Mouse (Mus musculus): ENCODE data around the gene Mlf2. TPM values are rescaled to one million over a fixed set of nuclear protein-coding genes. Genes with fewer than 3 reads are reported as not detected.
A peak's percentile ranks its signal among the peaks of the same experiment; 100 is the strongest.
"Not testable (repeated sequence)": the region's sequence is repeated elsewhere in the genome, so short reads cannot be mapped to it uniquely, and the experiment has no call there.

The Mlf2 gene
- 560 and 584 TPM in 2 replicates for polyA plus RNA-seq (2014; fragmentation: Nextera tagmentation; extraction: Ambion mirVana)

GRCm38 (mm10) chr6:124930754-124931524 lies at the start of gene Mlf2:
Gene Mlf2 (plus strand): TSS chr6:124931386.
- H3K4me2 ChIP-seq (ENCODE audit: low read depth, low read length) = peak within 1 kb of the TSS; percentile 91
- H3K27me3 ChIP-seq (ENCODE audit: control insufficient read depth, insufficient read depth, low read length) = no peaks in the 10 kb centered on the region
- peaks cover 18% of the 10 kb centered on the region; the same call in 1 of the 2 replicates for H3K36me3 ChIP-seq (ENCODE audit: control insufficient read depth, insufficient read depth, low read length)
- peak; percentile 95 for ATAC-seq (ENCODE audit: low read depth)
- WGBS = under 1% methylated on average over 45 of the region's 64 CpGs
- H3K27ac ChIP-seq (ENCODE audit: low read depth, low read length) = peak within 1 kb of the TSS; percentile 97
- peak within 1 kb of the TSS; percentile 94 for H3K4me3 ChIP-seq (ENCODE audit: low read depth, low read length)
- H3K4me1 ChIP-seq (ENCODE audit: control insufficient read depth, insufficient read depth, low read length) = peaks cover 16% of the 10 kb centered on the region
- H3K9ac ChIP-seq (replicated peaks; ENCODE audit: low read depth, low read length) = peak within 1 kb of the TSS; percentile 93
- H3K9me3 ChIP-seq (ENCODE audit: control insufficient read depth, low read length) = no peaks in the 10 kb centered on the region

GRCm38 (mm10) chr6:124881821-124882220 lies 49.4 kb upstream of the Mlf2 start:
- Histone ChIP-seq H3K27me3 (ENCODE audit: control insufficient read depth, insufficient read depth, low read length) (no peaks in the 10 kb centered on the region), H3K4me3 (ENCODE audit: low read depth, low read length) (no peak overlapping the region), H3K9ac (replicated peaks; ENCODE audit: low read depth, low read length) (no peak overlapping the region), H3K9me3 (ENCODE audit: control insufficient read depth, low read length) (no peaks in the 10 kb centered on the region), H3K4me1 (ENCODE audit: control insufficient read depth, insufficient read depth, low read length) (no peaks in the 10 kb centered on the region), H3K27ac (ENCODE audit: low read depth, low read length) (no peak overlapping the region), H3K36me3 (ENCODE audit: control insufficient read depth, insufficient read depth, low read length) (no peaks in the 10 kb centered on the region), H3K4me2 (ENCODE audit: low read depth, low read length) (no peak overlapping the region)
- no peak for ATAC-seq (ENCODE audit: low read depth)
- 93% methylated on average over 9 of the region's 9 CpGs for WGBS

GRCm38 (mm10) chr6:124883351-124883750 lies 47.8 kb upstream of the Mlf2 start:
- Histone ChIP-seq H3K4me1 (ENCODE audit: control insufficient read depth, insufficient read depth, low read length) (no peaks in the 10 kb centered on the region), H3K36me3 (ENCODE audit: control insufficient read depth, insufficient read depth, low read length) (no peaks in the 10 kb centered on the region), H3K27ac (ENCODE audit: low read depth, low read length) (no peak overlapping the region), H3K4me3 (ENCODE audit: low read depth, low read length) (no peak overlapping the region), H3K27me3 (ENCODE audit: control insufficient read depth, insufficient read depth, low read length) (no peaks in the 10 kb centered on the region), H3K9ac (replicated peaks; ENCODE audit: low read depth, low read length) (no peak overlapping the region), H3K9me3 (ENCODE audit: control insufficient read depth, low read length) (no peaks in the 10 kb centered on the region), H3K4me2 (ENCODE audit: low read depth, low read length) (no peak overlapping the region)
- no peak for ATAC-seq (ENCODE audit: low read depth)
- WGBS = 80% methylated on average over 10 of the region's 10 CpGs

- no peak overlapping the region for H3K27ac ChIP-seq (ENCODE audit: low read depth, low read length)
- ATAC-seq (ENCODE audit: low read depth) = no peak
- H3K4me3 ChIP-seq (ENCODE audit: low read depth, low read length) = no peak overlapping the region
- no peaks in the 10 kb centered on the region for H3K27me3 ChIP-seq (ENCODE audit: control insufficient read depth, insufficient read depth, low read length)
- no peaks in the 10 kb centered on the region for H3K9me3 ChIP-seq (ENCODE audit: control insufficient read depth, low read length)
- no peak overlapping the region for H3K9ac ChIP-seq (replicated peaks; ENCODE audit: low read depth, low read length)
- no peaks in the 10 kb centered on the region for H3K36me3 ChIP-seq (ENCODE audit: control insufficient read depth, insufficient read depth, low read length)
- H3K4me2 ChIP-seq (ENCODE audit: low read depth, low read length) = no peak overlapping the region
- H3K4me1 ChIP-seq (ENCODE audit: control insufficient read depth, insufficient read depth, low read length) = no peaks in the 10 kb centered on the region
- WGBS = 67% methylated on average over 10 of the region's 10 CpGs
Measured at GRCm38 (mm10) chr6:124884714-124885500, 46.3 kb upstream of the Mlf2 start.

- H3K36me3 ChIP-seq (ENCODE audit: control insufficient read depth, insufficient read depth, low read length) = no peaks in the 10 kb centered on the region
- H3K4me1 ChIP-seq (ENCODE audit: control insufficient read depth, insufficient read depth, low read length) = no peaks in the 10 kb centered on the region
- no peak overlapping the region for H3K9ac ChIP-seq (replicated peaks; ENCODE audit: low read depth, low read length)
- H3K27ac ChIP-seq (ENCODE audit: low read depth, low read length) = no peak overlapping the region
- ATAC-seq (ENCODE audit: low read depth) = no peak
- no peaks in the 10 kb centered on the region for H3K27me3 ChIP-seq (ENCODE audit: control insufficient read depth, insufficient read depth, low read length)
- no peak overlapping the region for H3K4me3 ChIP-seq (ENCODE audit: low read depth, low read length)
- WGBS = 97% methylated on average over 8 of the region's 8 CpGs
- H3K9me3 ChIP-seq (ENCODE audit: control insufficient read depth, low read length) = no peaks in the 10 kb centered on the region
- no peak overlapping the region for H3K4me2 ChIP-seq (ENCODE audit: low read depth, low read length)
Measured at GRCm38 (mm10) chr6:124885956-124886381, 45.2 kb upstream of the Mlf2 start.

GRCm38 (mm10) chr6:124887986-124888385 lies 43.2 kb upstream of the Mlf2 start, which contains the start of gene Cd4:
Gene Cd4 (minus strand): TSS chr6:124888221.
- Histone ChIP-seq H3K27ac (ENCODE audit: low read depth, low read length) (no peak within 1 kb of the TSS), H3K27me3 (ENCODE audit: control insufficient read depth, insufficient read depth, low read length) (no peaks in the 10 kb centered on the region), H3K4me1 (ENCODE audit: control insufficient read depth, insufficient read depth, low read length) (no peaks in the 10 kb centered on the region), H3K9me3 (ENCODE audit: control insufficient read depth, low read length) (no peaks in the 10 kb centered on the region), H3K36me3 (ENCODE audit: control insufficient read depth, insufficient read depth, low read length) (no peaks in the 10 kb centered on the region), H3K4me3 (ENCODE audit: low read depth, low read length) (no peak within 1 kb of the TSS), H3K4me2 (ENCODE audit: low read depth, low read length) (no peak within 1 kb of the TSS), H3K9ac (replicated peaks; ENCODE audit: low read depth, low read length) (no peak within 1 kb of the TSS)
- no peak for ATAC-seq (ENCODE audit: low read depth)
- 89% methylated on average over 9 of the region's 9 CpGs for WGBS

GRCm38 (mm10) chr6:124888555-124889125 lies 42.5 kb upstream of the Mlf2 start:
- Histone ChIP-seq H3K27me3 (ENCODE audit: control insufficient read depth, insufficient read depth, low read length) (no peaks in the 10 kb centered on the region), H3K4me1 (ENCODE audit: control insufficient read depth, insufficient read depth, low read length) (no peaks in the 10 kb centered on the region), H3K9me3 (ENCODE audit: control insufficient read depth, low read length) (no peaks in the 10 kb centered on the region), H3K27ac (ENCODE audit: low read depth, low read length) (no peak overlapping the region), H3K4me2 (ENCODE audit: low read depth, low read length) (no peak overlapping the region), H3K9ac (replicated peaks; ENCODE audit: low read depth, low read length) (no peak overlapping the region), H3K4me3 (ENCODE audit: low read depth, low read length) (no peak overlapping the region), H3K36me3 (ENCODE audit: control insufficient read depth, insufficient read depth, low read length) (no peaks in the 10 kb centered on the region)
- WGBS = 86% methylated on average over 6 of the region's 6 CpGs
- no peak for ATAC-seq (ENCODE audit: low read depth)

- Histone ChIP-seq H3K36me3 (ENCODE audit: control insufficient read depth, insufficient read depth, low read length) (no peaks in the 10 kb centered on the region), H3K9me3 (ENCODE audit: control insufficient read depth, low read length) (no peaks in the 10 kb centered on the region), H3K4me2 (ENCODE audit: low read depth, low read length) (no peak overlapping the region), H3K9ac (replicated peaks; ENCODE audit: low read depth, low read length) (no peak overlapping the region), H3K27me3 (ENCODE audit: control insufficient read depth, insufficient read depth, low read length) (no peaks in the 10 kb centered on the region), H3K4me3 (ENCODE audit: low read depth, low read length) (no peak overlapping the region), H3K27ac (ENCODE audit: low read depth, low read length) (no peak overlapping the region), H3K4me1 (ENCODE audit: control insufficient read depth, insufficient read depth, low read length) (no peaks in the 10 kb centered on the region)
- no peak for ATAC-seq (ENCODE audit: low read depth)
- 43% methylated on average over 6 of the region's 6 CpGs for WGBS
Measured at GRCm38 (mm10) chr6:124890997-124891396, 40.2 kb upstream of the Mlf2 start.

GRCm38 (mm10) chr6:124894113-124894512 lies 37.1 kb upstream of the Mlf2 start:
- ATAC-seq (ENCODE audit: low read depth); H3K9ac ChIP-seq (replicated peaks; ENCODE audit: low read depth, low read length); H3K27me3 ChIP-seq (ENCODE audit: control insufficient read depth, insufficient read depth, low read length); H3K4me1 ChIP-seq (ENCODE audit: control insufficient read depth, insufficient read depth, low read length); H3K9me3 ChIP-seq (ENCODE audit: control insufficient read depth, low read length); H3K4me2 ChIP-seq (ENCODE audit: low read depth, low read length); H3K36me3 ChIP-seq (ENCODE audit: control insufficient read depth, insufficient read depth, low read length); H3K4me3 ChIP-seq (ENCODE audit: low read depth, low read length); H3K27ac ChIP-seq (ENCODE audit: low read depth, low read length): not testable (repeated sequence)
- 94% methylated on average over 2 of the region's 2 CpGs for WGBS

All from neural tube, embryonic 14.5 days (tissue).